Mouse (Mus musculus) mature B cell (primary cell): ENCODE measurements around the gene Slc9a2.
"Not testable (repeated sequence)": the region's sequence is repeated elsewhere in the genome, so short reads cannot be mapped to it uniquely, and the experiment has no call there.

Experiments
- in situ Hi-C: fragments of 300-500 bp; cut with MboI; formaldehyde crosslinking; loops from 2 replicates; pipeline ENCODE4 v1.14.3; 2019

Gene Slc9a2

GRCm38 (mm10) chr1:40714950-40715349, 34.6 kb downstream of the Slc9a2 start:
- in situ Hi-C loops, result no loop called here

GRCm38 (mm10) chr1:40726051-40726450, 45.7 kb downstream of the Slc9a2 start:
- in situ Hi-C loops, result no loop called here

DNA sequence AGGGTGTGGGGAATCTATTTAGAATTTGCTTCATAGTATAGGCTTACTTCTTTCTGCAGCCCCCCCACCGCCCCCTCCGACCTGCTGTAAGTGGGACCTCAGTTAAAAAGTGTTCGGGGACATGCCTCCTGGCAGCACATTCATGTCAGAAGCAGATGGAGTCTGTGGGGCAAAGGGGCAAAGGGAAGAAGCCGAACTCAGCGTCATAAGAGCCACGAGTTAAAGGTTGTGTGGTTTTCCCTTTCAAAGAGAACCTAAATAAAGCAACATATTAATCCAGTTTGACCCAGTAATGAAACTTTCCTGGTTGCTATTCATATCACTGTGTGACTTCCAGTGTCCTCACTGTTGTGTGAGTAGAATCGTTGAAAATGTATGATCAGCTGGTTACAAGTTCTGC, 47.0 kb downstream of the Slc9a2 start:
- in situ Hi-C loops, result no loop called here

DNA sequence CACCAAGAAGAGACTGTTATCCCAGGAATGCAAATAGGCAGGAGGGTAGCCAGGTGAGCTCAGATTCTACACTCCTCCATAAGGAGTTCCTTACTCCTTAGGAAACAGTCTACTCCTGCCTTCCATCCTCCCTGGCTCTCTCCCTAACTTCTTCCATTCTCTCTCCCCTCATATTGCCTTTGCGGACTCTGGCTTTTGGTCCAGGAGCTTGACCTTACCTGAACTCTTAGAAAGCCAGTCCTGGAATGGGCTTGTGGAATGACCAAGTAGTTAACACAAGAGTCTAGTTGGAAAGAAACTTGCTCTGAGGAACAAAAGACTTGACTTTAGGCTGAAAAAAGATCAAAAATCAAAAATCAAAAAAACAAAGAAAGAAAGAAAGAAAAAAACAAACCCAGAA, 48.3 kb downstream of the Slc9a2 start:
- in situ Hi-C loops, result no loop called here

GRCm38 (mm10) chr1:40737671-40738070, 57.3 kb downstream of the Slc9a2 start:
- in situ Hi-C loops, result no loop called here

GRCm38 (mm10) chr1:40738246-40738645, 57.9 kb downstream of the Slc9a2 start:
- in situ Hi-C loops, result not testable (repeated sequence)

DNA sequence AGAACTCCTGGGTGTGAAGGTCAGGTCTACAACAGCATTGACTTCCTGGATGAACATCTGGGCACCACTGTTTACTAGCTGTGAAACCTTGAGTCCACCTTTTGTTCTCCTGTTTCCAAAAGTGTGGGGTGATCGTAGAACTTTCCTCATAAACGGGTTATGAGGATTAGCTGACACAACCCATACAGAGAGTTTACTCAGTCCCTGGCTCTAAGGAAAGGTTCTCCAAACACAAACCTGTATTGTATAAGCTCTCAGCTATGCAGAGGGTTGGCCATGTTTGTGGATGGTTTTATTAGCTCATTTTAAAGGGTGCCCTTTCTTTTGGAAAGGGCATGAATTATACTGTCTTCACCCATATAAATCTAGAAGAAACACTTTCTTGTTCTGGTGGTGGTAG, 60.4 kb downstream of the Slc9a2 start:
- in situ Hi-C loops, result no loop called here

DNA sequence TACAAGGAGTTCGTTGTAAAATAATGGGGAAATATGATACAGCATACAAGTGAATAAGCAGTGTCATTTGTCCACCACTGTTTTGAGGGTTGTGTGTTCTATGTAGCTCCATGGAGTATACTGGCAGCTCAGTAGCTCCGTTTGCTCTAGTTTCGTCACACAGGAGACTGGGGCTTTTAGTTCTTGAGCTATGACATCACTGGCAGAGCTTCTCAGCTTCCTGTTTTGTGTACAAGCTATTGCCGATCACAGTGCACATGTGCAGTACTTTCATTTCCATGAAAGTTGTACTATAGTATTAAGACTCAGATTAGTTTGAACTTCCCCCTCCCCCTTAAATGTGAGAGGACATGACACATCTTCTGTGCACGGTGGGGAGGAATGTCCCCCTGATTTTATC, 65.7 kb downstream of the Slc9a2 start:
- in situ Hi-C loops, result no loop called here

DNA sequence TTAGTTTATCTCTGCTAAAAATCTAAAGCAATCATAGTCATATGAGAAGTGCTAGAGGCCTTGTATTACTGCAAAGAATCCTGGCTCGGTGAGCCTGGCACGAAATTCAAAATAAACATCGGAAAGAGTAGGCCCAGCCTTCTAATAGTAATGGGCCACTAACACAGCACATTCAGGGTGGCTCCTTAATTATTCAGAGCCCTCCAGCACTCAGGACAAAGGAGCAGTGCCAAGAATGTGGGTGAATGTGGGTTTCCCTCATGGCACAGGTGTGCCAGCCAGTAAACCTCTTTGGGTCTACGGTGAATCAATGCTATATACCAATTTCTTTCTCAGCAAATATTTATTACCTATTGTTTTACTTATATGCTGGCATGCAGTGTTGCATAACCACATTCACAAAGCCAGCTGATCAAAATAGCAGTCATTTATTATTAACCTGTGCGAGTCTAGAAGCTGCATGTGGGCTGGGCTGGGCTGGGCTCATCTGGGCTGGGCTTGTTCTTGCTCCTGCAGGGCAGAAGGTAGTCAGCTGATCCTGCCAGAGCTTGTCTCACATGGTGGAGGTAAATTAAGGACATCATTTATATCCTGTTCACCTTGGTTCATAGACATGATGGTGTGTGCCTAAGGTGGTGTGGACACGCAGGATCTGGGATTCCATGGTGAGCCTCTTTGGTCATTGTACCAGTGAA, 79.5 kb downstream of the Slc9a2 start:
- in situ Hi-C loops, result no loop called here

GRCm38 (mm10) chr1:40764042-40764441, 83.7 kb downstream of the Slc9a2 start:
- in situ Hi-C loops, result no loop called here

DNA sequence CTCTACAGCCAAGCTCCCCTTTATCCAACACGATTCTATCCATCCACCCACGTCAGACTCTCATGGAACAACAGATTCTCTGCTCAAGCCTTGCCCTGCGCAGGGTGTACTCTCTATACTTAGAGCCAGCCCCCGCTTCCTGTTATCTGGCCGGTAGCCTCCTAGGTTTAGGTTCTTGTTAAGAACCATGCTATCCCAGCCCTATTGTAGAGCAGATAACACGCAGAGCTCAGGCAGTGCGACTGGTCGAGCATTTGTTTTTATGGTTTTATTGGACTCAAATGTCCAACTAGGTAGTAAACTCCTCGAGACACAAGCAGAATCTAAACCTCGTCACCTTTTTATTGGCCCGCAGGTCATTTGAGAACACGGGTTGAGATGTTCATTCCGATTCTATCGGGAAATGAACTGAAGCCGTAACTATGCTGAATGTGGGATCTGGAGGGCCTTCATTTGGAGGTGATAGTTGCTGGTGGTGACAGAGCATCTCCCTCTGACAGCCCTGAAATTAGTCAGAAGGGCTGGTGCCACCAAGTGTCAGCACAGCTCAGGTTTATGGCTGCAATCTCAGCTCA, 84.4 kb downstream of the Slc9a2 start:
- in situ Hi-C loops, result no loop called here

DNA sequence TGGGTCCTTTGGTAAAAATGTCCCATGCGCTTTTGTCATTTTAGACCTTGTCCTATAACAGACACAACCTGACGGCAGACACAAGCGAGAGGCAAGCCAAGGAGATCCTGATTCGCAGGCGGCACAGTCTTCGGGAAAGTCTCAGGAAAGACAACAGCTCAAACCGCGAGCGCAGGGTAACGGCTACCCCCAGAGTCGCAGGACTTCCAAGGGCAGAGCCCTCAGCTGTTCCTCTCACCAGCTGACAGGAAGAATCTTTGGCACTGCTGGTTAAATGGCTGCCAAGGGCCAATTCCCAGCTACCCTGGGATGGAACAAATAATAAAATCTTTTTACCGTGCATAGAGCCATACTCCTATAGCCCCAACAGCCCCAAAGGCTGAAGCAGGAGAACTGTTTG, 85.1 kb downstream of the Slc9a2 start:
- in situ Hi-C loops, result no loop called here

DNA sequence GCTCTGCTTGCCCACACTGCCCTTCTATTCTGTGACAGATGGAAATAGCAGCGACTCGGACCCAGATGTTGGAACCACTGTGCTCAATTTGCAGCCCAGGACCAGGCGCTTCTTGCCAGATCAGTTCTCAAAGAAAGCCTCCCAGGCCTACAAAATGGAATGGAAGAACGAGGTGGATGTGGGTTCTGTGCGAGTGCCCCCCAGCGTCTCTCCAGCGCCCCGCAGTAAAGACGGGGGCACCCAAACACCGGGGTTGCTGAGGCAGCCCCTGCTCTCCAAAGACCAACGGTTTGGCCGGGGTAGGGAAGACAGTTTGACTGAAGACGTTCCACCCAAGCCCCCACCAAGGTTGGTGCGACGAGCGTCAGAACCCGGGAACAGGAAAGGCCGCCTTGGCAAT, 87.2 kb downstream of the Slc9a2 start:
- in situ Hi-C loops, result no loop called here

- in situ Hi-C loops, result no loop called here
Observed at GRCm38 (mm10) chr1:40768606-40769005, 88.2 kb downstream of the Slc9a2 start.

- in situ Hi-C loops, result no loop called here
Observed at GRCm38 (mm10) chr1:40769331-40769894, 89.0 kb downstream of the Slc9a2 start.

GRCm38 (mm10) chr1:40771196-40771970, 91.0 kb downstream of the Slc9a2 start:
- in situ Hi-C loops, result no loop called here

DNA sequence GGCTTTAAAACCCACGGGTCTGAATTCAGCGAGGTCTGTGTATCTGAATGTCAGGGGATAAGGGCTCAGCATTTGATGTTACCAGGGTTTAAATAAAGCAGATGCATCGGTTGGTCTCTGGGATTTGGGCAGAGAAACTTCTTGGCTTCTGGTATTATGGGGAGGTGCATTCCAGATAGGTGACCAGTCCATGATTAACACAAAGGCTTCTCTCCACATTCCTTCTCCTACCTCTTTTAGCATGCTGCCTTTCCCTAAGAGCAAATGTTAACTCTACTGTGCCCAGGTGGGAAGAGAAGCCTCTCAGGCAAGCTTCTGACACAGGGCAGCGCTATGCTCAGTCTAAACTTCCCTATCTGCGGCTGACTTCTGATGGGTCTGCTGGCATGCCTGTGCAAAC, 92.9 kb downstream of the Slc9a2 start:
- in situ Hi-C loops, result no loop called here

DNA sequence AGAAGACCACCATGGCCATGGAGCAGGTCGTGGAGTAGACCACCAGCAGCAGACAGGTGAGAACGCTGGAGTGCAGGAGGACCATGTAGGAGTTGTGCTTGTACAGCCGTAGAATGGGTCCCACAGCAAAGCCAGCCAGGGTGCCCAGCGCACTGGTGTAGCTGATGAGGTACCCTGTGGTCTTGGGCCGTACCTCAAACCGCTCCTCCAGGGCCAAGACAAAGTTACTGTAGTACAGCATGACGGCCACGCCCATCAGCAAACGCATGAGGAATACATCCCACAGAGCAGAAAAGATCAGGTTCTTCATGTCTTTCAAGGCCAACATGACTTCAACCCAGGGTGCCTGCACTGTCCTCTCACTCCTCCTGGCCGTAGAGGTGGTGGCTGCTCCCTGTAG, 93.7 kb downstream of the Slc9a2 start:
- in situ Hi-C loops, result no loop called here

GRCm38 (mm10) chr1:40776102-40776501, 95.7 kb downstream of the Slc9a2 start:
- in situ Hi-C loops, result no loop called here

- in situ Hi-C loops, result no loop called here
Observed at GRCm38 (mm10) chr1:40776763-40777162, 96.4 kb downstream of the Slc9a2 start.

- in situ Hi-C loops, result no loop called here
Observed at GRCm38 (mm10) chr1:40783450-40783849, 103.1 kb downstream of the Slc9a2 start.

GRCm38 (mm10) chr1:40784306-40784705, 103.9 kb downstream of the Slc9a2 start:
- in situ Hi-C loops, result no loop called here
